Mouse (Mus musculus) ES-E14 (cell line): Measurements from ENCODE around the gene Gatad2b.

ENCODE experiments used
- CHD2 ChIP-seq: IDR thresholded peaks from 2 replicates; pipeline ENCODE4 v1.6.1; 2014; ENCODE audit warnings: mild to moderate bottlenecking, low read depth, low read length, inconsistent platforms
- HCFC1 ChIP-seq: IDR thresholded peaks from 2 replicates; pipeline ENCODE4 v1.6.1; 2012; ENCODE audit warnings: low read length, inconsistent platforms, borderline replicate concordance; ENCODE audit not compliant: insufficient read depth
- ZC3H11A ChIP-seq: IDR thresholded peaks from 2 replicates; pipeline ENCODE4 v1.6.1; 2012; ENCODE audit warnings: low read depth, mild to moderate bottlenecking, inconsistent platforms, low read length, borderline replicate concordance
- ZNF384 ChIP-seq: IDR thresholded peaks from 2 replicates; pipeline ENCODE4 v1.6.1; 2012; ENCODE audit warnings: low read depth, low read length, inconsistent platforms

- TF ChIP-seq CHD2 (no peak), ZC3H11A (no peak), ZNF384 (no peak), HCFC1 (no peak)
These were observed 120.0 kb downstream of the Gatad2b start for GRCm38 (mm10) chr3:90413011-90413396.
